Mouse (Mus musculus): Measurements from ENCODE around the gene Wnt5b. TPM values are rescaled to one million over a fixed set of nuclear protein-coding genes. Genes with fewer than 3 reads are reported as not detected.
"Not testable (repeated sequence)": the region's sequence is repeated elsewhere in the genome, so short reads cannot be mapped to it uniquely, and the experiment has no call there.

Gene Wnt5b
- total RNA-seq, 2 experiments from 2014 or later: 2.4 to 3.0 TPM

GRCm38 (mm10) chr6:119466161-119466560, 78.0 kb downstream of the Wnt5b start:
- no peak for DNase-seq
- intact Hi-C loops (cut with DNase I): no loop called here

GRCm38 (mm10) chr6:119460391-119460790, 83.8 kb downstream of the Wnt5b start:
- DNase-seq: no peak
- intact Hi-C loops (cut with DNase I): no loop called here

GRCm38 (mm10) chr6:119459041-119459440, 85.1 kb downstream of the Wnt5b start:
- DNase-seq: no peak
- intact Hi-C loops (cut with DNase I): no loop called here

GRCm38 (mm10) chr6:119458166-119458565, 86.0 kb downstream of the Wnt5b start:
- intact Hi-C loops (cut with DNase I): no loop called here
- DNase-seq: no peak

GRCm38 (mm10) chr6:119451981-119452499, 92.1 kb downstream of the Wnt5b start:
- intact Hi-C loops (cut with DNase I): no loop called here
- DNase-seq: peak; percentile 83

- no peak for DNase-seq
- intact Hi-C loops (cut with DNase I): no loop called here
Observed at GRCm38 (mm10) chr6:119450965-119451943, 92.9 kb downstream of the Wnt5b start.

DNA sequence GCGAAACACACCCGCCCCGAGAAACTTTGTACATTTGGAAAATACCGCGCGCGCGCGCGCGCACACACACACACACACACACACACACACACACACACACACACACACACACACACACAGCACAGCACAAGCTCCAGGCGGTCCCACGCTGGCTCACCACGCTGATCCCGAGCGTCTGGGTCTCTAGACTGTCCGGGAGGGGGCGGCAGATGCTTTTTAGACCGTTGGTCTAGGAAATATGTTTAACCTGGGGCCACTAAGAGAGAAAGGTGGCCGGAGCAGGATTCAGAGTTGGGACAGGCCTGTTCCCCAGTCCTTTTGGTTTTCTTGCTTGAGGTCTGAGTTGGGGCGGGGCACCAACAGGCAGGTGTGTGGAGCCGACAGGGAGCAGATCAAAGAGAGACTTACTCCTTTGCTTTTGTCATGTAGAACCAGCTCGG, 95.1 kb downstream of the Wnt5b start:
- intact Hi-C loops (cut with DNase I): loop anchor here (10.0 kb wide), 1 partner anchor 824 kb away; no protein-coding TSS in a partner anchor
- DNase-seq: peak; percentile 67

GRCm38 (mm10) chr6:119448321-119449059, 95.7 kb downstream of the Wnt5b start:
- intact Hi-C loops (cut with DNase I): loop anchor here (10.0 kb wide), 1 partner anchor 824 kb away; no protein-coding TSS in a partner anchor
- no peak for DNase-seq

DNA sequence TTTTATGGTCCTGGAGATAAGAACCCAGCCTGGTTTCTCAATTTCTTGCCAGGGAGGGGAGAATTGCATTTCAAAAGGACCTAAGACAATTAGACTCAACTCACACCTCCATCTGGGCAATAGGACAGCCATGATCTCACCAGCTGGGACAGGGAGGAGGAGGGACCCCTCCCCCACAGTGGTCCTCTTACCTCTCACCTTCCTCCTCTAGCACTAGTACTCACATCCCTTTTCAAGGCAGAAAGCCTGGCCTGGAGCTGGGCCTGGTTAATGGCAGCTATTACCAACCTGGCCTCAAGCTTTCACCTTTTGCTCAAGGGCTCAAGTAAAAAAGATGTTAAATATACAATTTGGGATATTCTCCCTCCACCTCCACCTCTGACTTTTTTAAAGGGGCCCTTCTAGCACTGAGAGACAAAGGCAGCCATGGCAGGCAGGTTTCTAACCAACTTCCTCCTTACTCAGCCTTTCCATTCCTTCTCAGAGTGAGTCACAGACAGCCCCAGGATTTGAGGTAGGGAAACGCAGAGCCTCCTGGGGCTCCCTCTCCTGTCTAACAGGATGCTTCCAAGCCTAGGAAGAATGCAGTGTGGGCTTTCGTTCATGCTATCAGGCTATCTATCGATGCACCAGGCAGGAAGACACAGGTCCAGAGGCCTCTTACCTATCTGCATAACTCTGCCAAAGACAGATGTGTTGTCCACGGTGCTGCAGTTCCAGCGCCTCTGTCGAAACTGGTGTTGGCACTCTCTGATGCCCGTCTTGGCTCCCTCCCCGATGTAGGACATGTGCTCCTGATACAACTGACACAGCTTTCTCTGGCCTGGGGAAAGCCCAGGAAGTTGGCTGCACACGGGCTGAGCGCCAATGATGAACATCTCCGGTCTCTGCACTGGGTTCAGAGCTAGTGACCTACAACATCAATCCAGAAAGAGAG, 98.2 kb downstream of the Wnt5b start:
- intact Hi-C loops (cut with DNase I): loop anchor here (10.0 kb wide), 1 partner anchor 821 kb away; no protein-coding TSS in a partner anchor
- no peak for DNase-seq

DNA sequence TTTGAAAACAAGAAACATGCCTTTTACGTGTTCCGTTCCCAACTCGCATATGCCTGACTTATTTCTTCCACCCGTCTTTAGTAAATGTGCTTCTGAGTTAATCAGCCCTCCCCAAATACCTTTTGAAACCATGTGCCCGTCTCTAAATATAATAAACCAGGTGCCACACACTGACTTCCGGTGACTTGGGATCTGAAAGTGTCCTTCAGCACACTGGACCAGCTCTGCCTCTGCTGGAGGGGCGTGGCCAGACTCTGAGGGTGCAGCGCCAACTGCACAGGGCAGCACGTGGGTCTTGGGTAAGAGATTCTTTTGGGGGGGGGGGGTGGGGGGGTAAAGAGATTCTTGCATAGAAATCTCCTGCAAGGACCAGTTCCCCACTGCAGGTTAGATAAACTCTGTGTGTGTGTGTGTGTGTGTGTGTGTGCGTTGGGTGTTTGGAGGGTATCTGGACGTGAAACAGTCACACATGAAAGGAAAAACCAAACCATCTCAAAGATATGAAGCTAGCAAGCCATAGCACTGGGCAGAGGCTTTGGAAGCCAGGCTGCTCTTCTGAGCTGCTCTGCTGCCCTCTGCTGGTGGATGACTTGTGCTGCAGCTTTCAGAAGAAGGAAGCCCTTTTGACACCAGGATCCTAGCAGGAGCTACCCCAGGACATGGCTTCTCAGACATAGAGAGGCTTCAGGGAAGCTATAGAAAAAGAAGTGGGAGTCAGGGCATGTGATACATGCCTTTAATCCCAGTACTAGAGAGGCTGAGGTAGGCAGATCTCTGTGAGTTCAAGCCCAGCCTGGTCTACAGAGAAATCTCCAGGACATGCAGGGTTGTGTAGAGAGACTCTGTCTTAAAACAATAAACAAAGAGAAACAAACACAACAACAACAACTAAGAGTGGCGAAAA, 100.2 kb downstream of the Wnt5b start:
- peak; percentile 85 for DNase-seq
- intact Hi-C loops (cut with DNase I): loop anchor here (10.0 kb wide), 1 partner anchor 819 kb away; no protein-coding TSS in a partner anchor

GRCm38 (mm10) chr6:119442729-119443128, 101.4 kb downstream of the Wnt5b start:
- intact Hi-C loops (cut with DNase I): loop anchor here (10.0 kb wide), 1 partner anchor 818 kb away; no protein-coding TSS in a partner anchor

DNA sequence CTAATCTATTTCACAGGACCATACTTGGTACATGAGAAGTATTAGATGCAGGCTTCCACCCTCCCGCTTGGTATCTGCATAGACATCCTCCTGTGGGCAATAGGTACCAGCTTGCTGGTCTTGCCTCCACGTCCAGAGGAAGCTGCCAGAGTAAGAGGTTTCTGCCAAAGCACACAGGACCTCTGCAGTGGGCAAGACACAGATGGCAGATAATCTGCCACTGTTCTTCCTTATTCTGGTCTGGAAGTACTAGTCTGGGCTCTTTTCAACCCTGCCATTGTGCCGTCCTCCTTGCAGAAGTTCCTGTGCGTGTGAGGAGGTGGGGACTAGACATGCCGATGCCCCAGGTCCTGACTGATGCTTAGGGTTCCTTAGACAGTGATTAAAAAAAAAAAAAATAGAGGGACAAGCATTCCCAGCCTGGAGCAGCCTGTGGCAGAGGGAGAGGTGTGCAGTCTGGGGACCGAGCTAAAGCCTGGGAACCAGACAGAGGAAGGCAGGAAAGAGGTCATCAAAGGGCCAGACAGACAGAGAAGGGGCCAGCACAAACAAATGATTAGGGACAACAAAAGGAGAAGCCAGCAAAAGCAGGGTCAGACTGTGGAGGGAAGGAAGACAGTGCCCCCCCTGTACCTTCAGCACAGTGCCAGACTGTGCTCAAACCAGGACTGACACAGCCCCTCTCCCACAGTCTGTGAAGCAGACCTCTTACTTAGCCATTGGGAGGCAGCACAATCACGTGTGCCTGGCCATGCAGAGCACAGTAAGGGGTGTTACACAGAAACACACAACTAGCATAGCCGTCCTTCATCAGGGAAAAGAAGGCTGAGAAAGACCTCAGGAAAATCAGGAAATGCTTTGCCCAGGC, 106.0 kb downstream of the Wnt5b start:
- intact Hi-C loops (cut with DNase I): loop anchor here (10.0 kb wide), 1 partner anchor 83 kb away; no protein-coding TSS in a partner anchor
- no peak for DNase-seq

More at GRCm38 (mm10) chr6:119442729-119443128, 101.4 kb downstream of the Wnt5b start:
- DNase-seq: not testable (repeated sequence)

DNA sequence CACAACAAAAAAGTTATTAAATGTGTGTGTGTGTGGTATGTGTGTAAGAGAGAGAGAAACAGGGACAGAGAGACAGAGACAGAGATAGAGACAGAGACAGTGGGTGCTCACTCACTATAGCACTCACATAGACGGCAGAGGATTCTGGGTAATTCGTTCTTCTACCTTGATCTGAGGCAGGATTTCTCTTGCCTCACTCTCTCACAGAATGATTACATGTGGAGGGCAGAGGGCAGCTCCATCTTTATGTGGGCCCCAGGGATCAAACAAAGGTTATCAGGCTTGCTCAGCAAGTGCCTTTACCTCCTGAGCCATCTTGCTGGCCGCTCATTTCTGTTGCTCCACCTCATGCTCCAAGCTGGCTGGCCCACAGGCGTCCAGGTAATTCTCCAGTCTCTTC, 109.8 kb downstream of the Wnt5b start:
- DNase-seq: no peak
- intact Hi-C loops (cut with DNase I): loop anchor here (5.0 to 10.0 kb wide), 2 partner anchors 80 to 212 kb away; no protein-coding TSS in a partner anchor

DNA sequence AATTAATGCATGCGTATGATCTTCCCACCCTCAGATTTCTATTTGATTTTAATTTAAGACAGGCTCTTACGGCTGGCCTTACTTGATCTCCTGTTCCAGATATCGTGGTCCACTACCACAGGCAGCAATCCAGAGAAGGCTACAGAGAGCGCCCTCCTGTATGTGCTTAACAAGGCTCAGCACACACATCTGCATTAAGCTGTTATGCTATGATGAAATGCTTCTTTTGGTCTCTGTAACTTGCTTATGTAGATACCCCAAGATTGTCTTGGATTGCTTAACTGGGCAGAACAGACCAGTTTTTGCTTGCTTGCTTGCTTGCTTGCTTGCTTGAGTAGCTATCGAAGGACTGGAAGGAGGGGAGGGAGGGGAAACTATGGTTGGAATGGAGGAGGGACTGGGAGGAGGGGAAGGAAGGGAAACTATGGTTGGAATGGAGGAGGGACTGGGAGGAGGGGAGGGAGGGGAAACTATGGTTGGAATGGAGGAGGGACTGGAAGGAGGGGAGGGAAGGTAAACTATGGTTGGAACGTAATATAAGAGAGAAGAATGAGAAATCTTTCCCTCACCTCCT, 112.3 kb downstream of the Wnt5b start:
- intact Hi-C loops (cut with DNase I): loop anchor here (5.0 to 10.0 kb wide), 2 partner anchors 77 to 210 kb away; no protein-coding TSS in a partner anchor
- no peak for DNase-seq

GRCm38 (mm10) chr6:119430508-119430907, 113.6 kb downstream of the Wnt5b start:
- intact Hi-C loops (cut with DNase I): loop anchor here (5.0 to 10.0 kb wide), 2 partner anchors 76 to 208 kb away; no protein-coding TSS in a partner anchor
- peak; percentile 44 for DNase-seq

DNA sequence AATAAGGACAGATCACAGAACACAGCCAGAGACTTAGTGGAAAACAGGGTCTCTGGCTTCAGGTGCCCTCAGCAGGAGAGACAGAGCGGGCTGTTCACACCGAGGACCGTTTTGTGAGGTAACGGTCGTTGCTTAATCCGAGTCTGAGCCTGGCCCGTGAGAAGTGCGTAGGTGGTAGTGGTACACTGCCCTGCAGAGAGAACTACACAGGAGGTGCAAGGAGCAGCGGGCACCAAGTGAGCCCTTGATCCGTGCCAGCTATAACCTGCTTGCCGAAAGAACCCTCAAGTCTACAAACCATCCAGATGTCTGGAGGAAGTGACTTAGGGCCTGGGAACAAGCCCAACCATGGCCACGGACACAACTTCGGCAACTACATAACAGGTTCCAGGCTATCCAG, 114.8 kb downstream of the Wnt5b start:
- no peak for DNase-seq
- intact Hi-C loops (cut with DNase I): no loop called here

DNA sequence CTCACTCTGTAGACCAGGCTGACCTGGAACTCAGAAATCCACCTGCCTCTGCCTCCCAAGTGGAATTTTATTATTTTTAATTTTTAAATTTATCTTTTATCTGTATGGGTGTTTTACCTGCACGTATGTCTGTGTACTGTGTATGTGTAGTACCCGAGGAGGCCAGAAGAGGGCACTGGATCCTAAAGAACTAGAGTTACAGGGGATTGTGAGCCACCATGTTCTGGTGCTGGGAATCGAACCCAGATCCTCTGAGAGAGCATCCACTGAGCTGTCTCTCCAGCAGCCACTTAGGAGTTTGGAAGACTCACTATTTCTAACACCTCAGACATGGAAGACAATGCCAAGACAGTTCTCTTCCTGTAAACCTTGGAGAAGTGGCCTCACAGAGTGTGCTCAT, 115.5 kb downstream of the Wnt5b start:
- intact Hi-C loops (cut with DNase I): no loop called here
- no peak for DNase-seq

Measured in left cerebral cortex, postnatal 4 days (tissue).